Mouse (Mus musculus): Measurements from ENCODE around the gene Abcc9. TPM values are rescaled to one million over a fixed set of nuclear protein-coding genes. Genes with fewer than 3 reads are reported as not detected.
A peak's percentile ranks its signal among the peaks of the same experiment; 100 is the strongest.

The Abcc9 gene
- polyA plus RNA-seq, 1 experiment from 2014 or later, result 1.9 TPM

DNA sequence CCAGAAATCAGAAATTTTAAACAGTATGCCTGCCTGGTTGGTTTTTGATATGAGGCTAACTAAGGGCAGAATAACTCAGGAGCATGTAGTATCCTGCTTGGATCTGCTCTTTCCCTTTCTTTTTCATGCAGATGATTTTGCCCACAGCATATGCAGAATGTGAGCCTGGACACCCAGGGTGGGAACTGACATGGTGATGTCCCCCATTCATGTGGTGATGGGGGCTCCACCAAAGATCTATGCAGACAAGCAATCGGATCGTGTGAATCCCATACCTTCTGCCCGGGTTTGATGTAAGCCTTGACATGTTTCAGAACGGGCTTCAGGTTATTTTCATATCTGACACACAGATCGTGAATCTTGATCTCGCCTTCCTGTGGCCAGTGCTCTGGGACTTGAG, 99.3 kb downstream of the Abcc9 start:
- Histone ChIP-seq H3K4me1 (no peaks in the 10 kb centered on the region), H3K36me3 (replicated peaks) (no peaks in the 10 kb centered on the region), H3K4me2 (no peak overlapping the region), H3K4me3 (replicated peaks) (no peak overlapping the region), H3K9ac (no peak overlapping the region), H3K27ac (no peak overlapping the region), H3K9me3 (no peaks in the 10 kb centered on the region), H3K27me3 (no peaks in the 10 kb centered on the region)
- ATAC-seq (ENCODE audit: low FRiP score), result no peak
- 76% methylated on average over 6 of the region's 6 CpGs for WGBS

- no peaks in the 10 kb centered on the region for H3K4me1 ChIP-seq
- no peak overlapping the region for H3K4me2 ChIP-seq
- no peak for ATAC-seq (ENCODE audit: low FRiP score)
- 80% methylated on average over 4 of the region's 4 CpGs for WGBS
- no peaks in the 10 kb centered on the region for H3K36me3 ChIP-seq (replicated peaks)
- no peak overlapping the region for H3K9ac ChIP-seq
- H3K4me3 ChIP-seq (replicated peaks), result no peak overlapping the region
- peaks cover 3% of the 10 kb centered on the region; the same call in 1 of the 2 replicates for H3K27me3 ChIP-seq
- no peaks in the 10 kb centered on the region for H3K9me3 ChIP-seq
- H3K27ac ChIP-seq, result no peak overlapping the region
Observed at GRCm38 (mm10) chr6:142578831-142579230, 123.3 kb downstream of the Abcc9 start.

GRCm38 (mm10) chr6:142577801-142578200, 124.3 kb downstream of the Abcc9 start:
- Histone ChIP-seq H3K4me1 (no peaks in the 10 kb centered on the region), H3K9me3 (no peaks in the 10 kb centered on the region), H3K36me3 (replicated peaks) (no peaks in the 10 kb centered on the region), H3K4me2 (no peak overlapping the region), H3K27ac (no peak overlapping the region), H3K27me3 (peaks cover 11% of the 10 kb centered on the region), H3K4me3 (replicated peaks) (no peak overlapping the region), H3K9ac (no peak overlapping the region)
- no peak for ATAC-seq (ENCODE audit: low FRiP score)
- WGBS, result 85% methylated on average over 6 of the region's 6 CpGs

DNA sequence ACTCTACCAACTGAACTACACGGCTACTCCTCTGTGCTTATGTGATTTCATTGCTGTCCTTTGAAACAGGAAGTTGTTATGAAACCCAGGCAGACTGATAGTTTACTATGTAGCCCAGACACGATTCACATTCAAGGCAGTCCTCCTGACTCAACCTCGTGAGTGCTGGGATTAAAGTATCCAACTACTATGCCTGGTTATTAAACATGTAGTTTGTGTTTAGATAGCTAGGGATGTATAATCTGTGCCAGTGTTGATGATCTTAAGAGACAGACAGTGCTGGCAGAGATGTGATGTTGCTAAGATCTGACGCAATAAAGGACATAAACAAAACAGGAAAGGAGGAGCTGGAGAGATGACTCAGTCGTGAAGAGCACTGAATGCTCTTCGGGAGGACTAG, 129.2 kb downstream of the Abcc9 start:
- peaks cover 54% of the 10 kb centered on the region for H3K27me3 ChIP-seq
- ATAC-seq (ENCODE audit: low FRiP score), result no peak
- no peak overlapping the region for H3K4me3 ChIP-seq (replicated peaks)

GRCm38 (mm10) chr6:142571629-142572360, 130.3 kb downstream of the Abcc9 start:
- Histone ChIP-seq H3K9me3 (no peaks in the 10 kb centered on the region), H3K4me1 (peaks cover 21% of the 10 kb centered on the region), H3K27me3 (peaks cover 61% of the 10 kb centered on the region), H3K36me3 (replicated peaks) (no peaks in the 10 kb centered on the region), H3K4me3 (replicated peaks) (peak overlapping the region; percentile 43), H3K4me2 (peak overlapping the region; percentile 85), H3K27ac (no peak overlapping the region), H3K9ac (peak overlapping the region; percentile 41)
- 2% methylated on average over 21 of the region's 21 CpGs for WGBS
- peak; percentile 45 for ATAC-seq (ENCODE audit: low FRiP score)

More for the DNA sequence above, 129.2 kb downstream of the Abcc9 start:
- no peaks in the 10 kb centered on the region for H3K36me3 ChIP-seq (replicated peaks)
- H3K4me1 ChIP-seq, result peaks cover 21% of the 10 kb centered on the region
- WGBS, result 63% methylated on average over 6 of the region's 6 CpGs
- no peak overlapping the region for H3K4me2 ChIP-seq
- no peak overlapping the region for H3K27ac ChIP-seq
- H3K9me3 ChIP-seq, result no peaks in the 10 kb centered on the region
- H3K9ac ChIP-seq, result no peak overlapping the region

GRCm38 (mm10) chr6:142571055-142571618, 131.0 kb downstream of the Abcc9 start, which contains the start of gene Kcnj8:
TSS of gene Kcnj8 (minus strand) at chr6:142571614.
- peak; percentile 89 for ATAC-seq (ENCODE audit: low FRiP score)
- H3K36me3 ChIP-seq (replicated peaks), result no peaks in the 10 kb centered on the region
- H3K27me3 ChIP-seq, result peaks cover 61% of the 10 kb centered on the region
- H3K9me3 ChIP-seq, result no peaks in the 10 kb centered on the region
- WGBS, result under 1% methylated on average over 33 of the region's 34 CpGs
- peaks cover 21% of the 10 kb centered on the region for H3K4me1 ChIP-seq
- peak within 1 kb of the TSS; percentile 85 for H3K4me2 ChIP-seq
- peak within 1 kb of the TSS; percentile 43 for H3K4me3 ChIP-seq (replicated peaks)
- peak within 1 kb of the TSS; percentile 41 for H3K9ac ChIP-seq
- no peak within 1 kb of the TSS for H3K27ac ChIP-seq

- no peak overlapping the region for H3K27ac ChIP-seq
- peak overlapping the region; percentile 85 for H3K4me2 ChIP-seq
- no peaks in the 10 kb centered on the region for H3K9me3 ChIP-seq
- no peak; the same call in 1 of the 2 replicates for ATAC-seq (ENCODE audit: low FRiP score)
- H3K4me1 ChIP-seq, result peaks cover 21% of the 10 kb centered on the region
- no peak overlapping the region for H3K9ac ChIP-seq
- WGBS, result 5% methylated on average over 30 of the region's 30 CpGs
- H3K36me3 ChIP-seq (replicated peaks), result no peaks in the 10 kb centered on the region
- peak overlapping the region; percentile 26 for H3K4me3 ChIP-seq (replicated peaks)
- peaks cover 64% of the 10 kb centered on the region for H3K27me3 ChIP-seq
Observed at GRCm38 (mm10) chr6:142570046-142570770, 131.9 kb downstream of the Abcc9 start.

DNA sequence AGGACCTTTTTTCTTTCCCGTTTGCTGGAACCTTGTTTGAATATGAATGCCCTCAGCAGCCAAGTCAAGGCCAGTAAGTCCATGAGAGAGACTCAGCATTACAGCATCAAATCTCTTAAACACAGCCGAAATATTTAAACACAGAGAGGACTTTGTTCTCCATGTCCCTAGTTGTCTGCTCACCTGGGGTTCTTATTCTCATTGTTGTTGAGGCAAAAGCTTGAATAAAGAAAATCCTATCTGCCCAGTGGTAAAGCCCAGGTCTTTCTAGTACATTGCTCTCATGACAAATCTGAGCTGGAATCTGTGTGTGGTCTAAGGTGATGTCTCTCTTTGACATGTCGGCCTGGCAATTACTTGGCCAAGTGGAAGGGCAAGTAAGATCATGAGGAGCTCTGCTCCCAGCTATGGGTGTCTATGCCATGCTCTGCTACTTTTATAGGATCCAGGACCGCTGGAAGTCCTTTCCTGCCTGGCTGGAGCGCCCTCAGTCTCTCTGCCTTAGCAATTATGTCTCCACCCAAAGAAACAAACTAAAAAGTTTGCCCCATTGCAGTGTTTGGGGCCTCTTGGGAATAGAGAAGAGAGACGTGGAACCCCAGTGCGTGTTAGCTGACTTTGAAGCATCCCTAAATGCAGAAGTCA, 133.3 kb downstream of the Abcc9 start:
- H3K27me3 ChIP-seq, result peaks cover 61% of the 10 kb centered on the region

GRCm38 (mm10) chr6:142567452-142567851, 134.7 kb downstream of the Abcc9 start:
- no peak overlapping the region for H3K4me3 ChIP-seq (replicated peaks)
- H3K9ac ChIP-seq, result no peak overlapping the region
- 55% methylated on average over 5 of the region's 5 CpGs for WGBS
- no peak overlapping the region for H3K27ac ChIP-seq
- H3K9me3 ChIP-seq, result no peaks in the 10 kb centered on the region
- no peak for ATAC-seq (ENCODE audit: low FRiP score)
- H3K4me2 ChIP-seq, result no peak overlapping the region
- no peaks in the 10 kb centered on the region for H3K36me3 ChIP-seq (replicated peaks)
- peaks cover 21% of the 10 kb centered on the region for H3K4me1 ChIP-seq
- peaks cover 49% of the 10 kb centered on the region for H3K27me3 ChIP-seq

More for the DNA sequence above, 133.3 kb downstream of the Abcc9 start:
- no peak overlapping the region for H3K4me2 ChIP-seq
- H3K27ac ChIP-seq, result no peak overlapping the region
- H3K9me3 ChIP-seq, result no peaks in the 10 kb centered on the region
- ATAC-seq (ENCODE audit: low FRiP score), result no peak
- peaks cover 21% of the 10 kb centered on the region for H3K4me1 ChIP-seq
- WGBS, result 37% methylated on average over 7 of the region's 7 CpGs
- no peak overlapping the region for H3K4me3 ChIP-seq (replicated peaks)
- no peaks in the 10 kb centered on the region for H3K36me3 ChIP-seq (replicated peaks)
- H3K9ac ChIP-seq, result no peak overlapping the region

DNA sequence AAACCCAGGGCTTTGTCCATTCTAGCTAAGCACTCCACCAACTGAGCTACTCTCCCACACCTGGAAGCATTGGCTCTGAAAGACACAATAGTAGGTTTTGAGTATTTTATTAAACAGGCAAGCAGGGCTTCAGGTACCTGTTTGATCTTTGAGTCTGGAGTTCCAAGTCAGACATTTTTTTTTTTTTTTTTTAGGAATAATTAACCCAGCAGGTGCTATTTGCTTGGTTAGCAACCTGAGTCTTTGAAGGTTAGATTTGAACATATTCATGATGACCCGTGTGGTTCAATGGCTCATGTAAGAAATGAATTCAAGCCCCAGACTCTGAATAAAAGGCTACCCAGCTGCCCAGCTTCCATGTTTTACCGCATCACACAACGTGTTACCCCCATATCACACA, 137.4 kb downstream of the Abcc9 start:
- no peaks in the 10 kb centered on the region for H3K9me3 ChIP-seq
- H3K4me2 ChIP-seq, result no peak overlapping the region
- no peaks in the 10 kb centered on the region for H3K4me1 ChIP-seq
- H3K4me3 ChIP-seq (replicated peaks), result no peak overlapping the region
- no peak overlapping the region for H3K9ac ChIP-seq
- no peak overlapping the region for H3K27ac ChIP-seq
- peaks cover 24% of the 10 kb centered on the region for H3K27me3 ChIP-seq
- H3K36me3 ChIP-seq (replicated peaks), result no peaks in the 10 kb centered on the region
- 93% methylated on average over 3 of the region's 3 CpGs for WGBS
- no peak for ATAC-seq (ENCODE audit: low FRiP score)

- 90% methylated on average over 1 of the region's 1 CpGs for WGBS
- Histone ChIP-seq H3K9ac (no peak overlapping the region), H3K4me3 (replicated peaks) (no peak overlapping the region)
Observed at GRCm38 (mm10) chr6:142561151-142561550, 141.0 kb downstream of the Abcc9 start.

More at GRCm38 (mm10) chr6:142561151-142561550, 141.0 kb downstream of the Abcc9 start:
- Histone ChIP-seq H3K36me3 (replicated peaks) (no peaks in the 10 kb centered on the region), H3K27me3 (0 out of 2 replicates have a peak, but pooled peaks cover 6% of the 10 kb centered on the region), H3K4me2 (no peak overlapping the region), H3K27ac (no peak overlapping the region), H3K9me3 (no peaks in the 10 kb centered on the region), H3K4me1 (no peaks in the 10 kb centered on the region)
- no peak for ATAC-seq (ENCODE audit: low FRiP score)
